17 mouse cellular contexts compared by ENCODE assay signal in genomic region chr8:107505271-107505670, GRCm38 (mm10).
DNase-seq lines count a peak whose midpoint lies in the region; ATAC-seq and TF ChIP-seq lines count a peak whose summit lies in the region.
"Had no signal": no experiment of that assay in that cellular context is flagged by ENCODE, and none has a peak within 500 bp of the region (broad histone marks: within the 10 kb centered on the region; RNA-seq: fewer than 3 reads in every experiment).

No protein-coding gene starts in this region.

- DNase-seq in heart, adult 18-20 months: no peak
- peak; percentile 26 for DNase-seq in midbrain, embryonic 11.5 days (ENCODE audit: low spot score, missing footprints)
- no peak for DNase-seq in embryonic facial prominence, embryonic 14.5 days (ENCODE audit: low spot score)
- DNase-seq in testis, postnatal 10 days (ENCODE audit: low spot score): no peak
- no peak for DNase-seq in forebrain, postnatal 0 days
- no peak for DNase-seq in frontal cortex, postnatal 25 days (ENCODE audit: low spot score in 2 of 2)
- DNase-seq: heart, postnatal 36 days; kidney, postnatal 36 days; liver, embryonic 13.5 days; right cerebral cortex, adult 18-20 months; thymus, adult 18-20 months had no signal

- no peak for ATAC-seq in heart, embryonic 15.5 days (replicated peaks; ENCODE audit: insufficient number of reproducible peaks, insufficient read depth, low FRiP score, low read depth)
- no peak for ATAC-seq in midbrain, embryonic 11.5 days (ENCODE audit: low FRiP score)
- ATAC-seq in midbrain, embryonic 15.5 days (replicated peaks): no peak
- no peak for ATAC-seq in embryonic facial prominence, embryonic 14.5 days (ENCODE audit: low read depth)
- ATAC-seq in forebrain, postnatal 0 days: no peak
- ATAC-seq: intestine, embryonic 15.5 days; midbrain, embryonic 13.5 days had no signal

- no peak for TF ChIP-seq CTCF in forebrain, postnatal 0 days (IDR thresholded peaks at IDR 0.05; ENCODE audit: low read depth)

- peak overlapping the region; percentile 17; the same call in 1 of the 2 replicates for H3K27ac ChIP-seq in heart, embryonic 15.5 days
- H3K27ac ChIP-seq in midbrain, embryonic 11.5 days (ENCODE audit: low read depth, low read length): no peak overlapping the region
- no peak overlapping the region for H3K27ac ChIP-seq in midbrain, embryonic 15.5 days
- peak overlapping the region; percentile 70; the same call in 1 of the 2 replicates for H3K27ac ChIP-seq in embryonic facial prominence, embryonic 14.5 days (replicated peaks; ENCODE audit: low read depth, low read length)
- no peak overlapping the region for H3K27ac ChIP-seq in forebrain, postnatal 0 days (ENCODE audit: low read depth, low read length)
- H3K27ac ChIP-seq: intestine, embryonic 15.5 days; liver, embryonic 13.5 days; midbrain, embryonic 13.5 days; neural tube, embryonic 13.5 days had no signal

- no peak overlapping the region for H3K4me3 ChIP-seq in heart, embryonic 15.5 days
- no peak overlapping the region for H3K4me3 ChIP-seq in midbrain, embryonic 11.5 days (ENCODE audit: low read depth, low read length)
- H3K4me3 ChIP-seq in midbrain, embryonic 15.5 days: no peak overlapping the region
- no peak overlapping the region for H3K4me3 ChIP-seq in embryonic facial prominence, embryonic 14.5 days (ENCODE audit: low read depth, low read length)
- H3K4me3 ChIP-seq in forebrain, postnatal 0 days (ENCODE audit: low read depth, low read length): no peak overlapping the region
- H3K4me3 ChIP-seq: intestine, embryonic 15.5 days; liver, embryonic 13.5 days; midbrain, embryonic 13.5 days; neural tube, embryonic 13.5 days had no signal

- H3K4me2 ChIP-seq in heart, embryonic 15.5 days: no peak overlapping the region
- H3K4me2 ChIP-seq in midbrain, embryonic 11.5 days: no peak overlapping the region
- no peak overlapping the region for H3K4me2 ChIP-seq in midbrain, embryonic 15.5 days
- no peak overlapping the region for H3K4me2 ChIP-seq in embryonic facial prominence, embryonic 14.5 days (ENCODE audit: low read depth, low read length)
- H3K4me2 ChIP-seq in forebrain, postnatal 0 days (ENCODE audit: low read depth): no peak overlapping the region
- H3K4me2 ChIP-seq: intestine, embryonic 15.5 days; liver, embryonic 13.5 days; midbrain, embryonic 13.5 days; neural tube, embryonic 13.5 days had no signal

- H3K4me1 ChIP-seq in heart, embryonic 15.5 days (replicated peaks): peaks cover 20% of the 10 kb centered on the region
- H3K4me1 ChIP-seq in midbrain, embryonic 11.5 days (ENCODE audit: control insufficient read depth, insufficient read depth, low read length): no peaks in the 10 kb centered on the region; the same call in 1 of the 2 replicates
- peaks cover 6% of the 10 kb centered on the region; the same call in 1 of the 2 replicates for H3K4me1 ChIP-seq in midbrain, embryonic 15.5 days
- H3K4me1 ChIP-seq in embryonic facial prominence, embryonic 14.5 days (ENCODE audit: control insufficient read depth, insufficient read depth, low read length): peaks cover 33% of the 10 kb centered on the region
- H3K4me1 ChIP-seq in forebrain, postnatal 0 days (ENCODE audit: insufficient read depth): no peaks in the 10 kb centered on the region

- H3K27me3 ChIP-seq in heart, embryonic 15.5 days: no peaks in the 10 kb centered on the region
- no peaks in the 10 kb centered on the region for H3K27me3 ChIP-seq in midbrain, embryonic 11.5 days (ENCODE audit: control insufficient read depth, insufficient read depth, low read length)
- no peaks in the 10 kb centered on the region for H3K27me3 ChIP-seq in midbrain, embryonic 15.5 days (replicated peaks)
- no peaks in the 10 kb centered on the region for H3K27me3 ChIP-seq in embryonic facial prominence, embryonic 14.5 days (replicated peaks; ENCODE audit: control insufficient read depth, insufficient read depth, low read length)
- H3K27me3 ChIP-seq in forebrain, postnatal 0 days (ENCODE audit: insufficient read depth, low read length): no peaks in the 10 kb centered on the region
- H3K27me3 ChIP-seq: intestine, embryonic 15.5 days; liver, embryonic 13.5 days; midbrain, embryonic 13.5 days; neural tube, embryonic 13.5 days had no signal

- no peaks in the 10 kb centered on the region; the same call in 1 of the 2 replicates for H3K36me3 ChIP-seq in heart, embryonic 15.5 days
- H3K36me3 ChIP-seq in midbrain, embryonic 11.5 days (ENCODE audit: control insufficient read depth, insufficient read depth, low read length): no peaks in the 10 kb centered on the region; the same call in 1 of the 2 replicates
- 0 out of 2 replicates have a peak, but pooled peaks cover 3% of the 10 kb centered on the region for H3K36me3 ChIP-seq in midbrain, embryonic 15.5 days (replicated peaks)
- peaks cover 10% of the 10 kb centered on the region for H3K36me3 ChIP-seq in embryonic facial prominence, embryonic 14.5 days (ENCODE audit: control insufficient read depth, insufficient read depth, low read length)
- peaks cover 3% of the 10 kb centered on the region; the same call in 1 of the 2 replicates for H3K36me3 ChIP-seq in forebrain, postnatal 0 days (ENCODE audit: insufficient read depth)
- H3K36me3 ChIP-seq: intestine, embryonic 15.5 days had no signal

- H3K9me3 ChIP-seq in heart, embryonic 15.5 days (replicated peaks): no peaks in the 10 kb centered on the region
- H3K9me3 ChIP-seq in midbrain, embryonic 11.5 days (ENCODE audit: control insufficient read depth, low read length): no peaks in the 10 kb centered on the region
- H3K9me3 ChIP-seq in midbrain, embryonic 15.5 days: no peaks in the 10 kb centered on the region
- H3K9me3 ChIP-seq in embryonic facial prominence, embryonic 14.5 days (ENCODE audit: control insufficient read depth, low read length): peaks cover 6% of the 10 kb centered on the region; the same call in 1 of the 2 replicates
- H3K9me3 ChIP-seq in forebrain, postnatal 0 days (ENCODE audit: low read length): no peaks in the 10 kb centered on the region
- H3K9me3 ChIP-seq: G1E; intestine, embryonic 15.5 days; liver, embryonic 13.5 days; midbrain, embryonic 13.5 days; neural tube, embryonic 13.5 days had no signal

- H3K9ac ChIP-seq in heart, embryonic 15.5 days: no peak overlapping the region
- no peak overlapping the region for H3K9ac ChIP-seq in midbrain, embryonic 11.5 days (ENCODE audit: low read length)
- H3K9ac ChIP-seq in midbrain, embryonic 15.5 days: no peak overlapping the region
- H3K9ac ChIP-seq in embryonic facial prominence, embryonic 14.5 days (ENCODE audit: low read depth, low read length): no peak overlapping the region
- H3K9ac ChIP-seq in forebrain, postnatal 0 days: no peak overlapping the region
- H3K9ac ChIP-seq: intestine, embryonic 15.5 days; liver, embryonic 13.5 days; midbrain, embryonic 13.5 days; neural tube, embryonic 13.5 days had no signal

- 80% methylated on average over 4 of the region's 4 CpGs for WGBS in heart, embryonic 15.5 days
- 81% methylated on average over 4 of the region's 4 CpGs for WGBS in midbrain, embryonic 11.5 days
- WGBS in midbrain, embryonic 15.5 days: 90% methylated on average over 4 of the region's 4 CpGs
- WGBS in embryonic facial prominence, embryonic 14.5 days: 66% methylated on average over 4 of the region's 4 CpGs
- WGBS in forebrain, postnatal 0 days: 83% methylated on average over 4 of the region's 4 CpGs

Comparison
In these comparisons a context has a peak if more than half of its experiments do, and no peak if none do; other contexts are left out.
1. H3K27ac ChIP-seq: peak in heart, embryonic 15.5 days (single experiment) and embryonic facial prominence, embryonic 14.5 days (single experiment); none in midbrain, embryonic 11.5 days (single experiment), midbrain, embryonic 15.5 days (single experiment) and forebrain, postnatal 0 days (single experiment).